Mouse (Mus musculus): Measurements from ENCODE around the gene Chka.

Chka gene

DNA sequence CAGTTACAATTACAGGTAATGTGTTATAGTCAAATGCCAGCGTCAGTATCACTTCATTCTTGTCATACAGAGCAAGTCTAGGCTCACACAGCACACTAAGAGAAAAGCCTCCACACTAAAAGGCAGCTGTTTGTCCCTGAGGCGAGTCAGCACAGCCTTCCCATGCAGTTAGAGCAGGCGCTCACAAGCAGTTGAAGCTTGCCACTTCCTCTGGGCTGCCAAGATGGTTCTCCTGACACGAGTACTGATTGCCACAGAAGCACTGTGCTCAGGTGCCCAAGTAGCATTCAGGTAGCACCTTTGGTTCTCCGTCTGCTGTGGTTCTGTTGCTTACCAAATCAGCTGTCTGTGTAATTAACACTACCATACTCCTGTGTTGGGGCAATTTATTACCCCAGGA lies 37.5 kb downstream of the Chka start:
- DNase-seq (ENCODE audit: low spot score) = no peak

DNA sequence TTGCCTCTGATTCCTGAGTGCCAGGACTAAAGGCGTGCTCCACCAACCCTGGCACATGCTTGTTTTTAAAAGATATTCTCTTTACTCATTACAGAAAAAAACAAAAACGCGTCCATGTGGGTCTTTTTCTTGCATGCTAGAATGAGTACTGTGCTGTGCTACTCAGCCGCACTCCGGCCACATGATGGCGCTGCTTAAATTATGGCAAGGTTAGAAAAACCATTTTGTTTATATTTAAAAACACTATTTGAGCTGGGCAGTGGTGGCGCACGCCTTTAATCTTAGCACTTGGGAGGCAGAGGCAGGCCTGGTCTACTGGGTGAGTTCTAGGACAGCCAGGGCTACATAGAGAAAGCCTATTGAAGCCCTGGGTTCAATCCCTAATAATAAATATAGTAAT lies 38.6 kb downstream of the Chka start:
- DNase-seq (ENCODE audit: low spot score) = no peak

DNA sequence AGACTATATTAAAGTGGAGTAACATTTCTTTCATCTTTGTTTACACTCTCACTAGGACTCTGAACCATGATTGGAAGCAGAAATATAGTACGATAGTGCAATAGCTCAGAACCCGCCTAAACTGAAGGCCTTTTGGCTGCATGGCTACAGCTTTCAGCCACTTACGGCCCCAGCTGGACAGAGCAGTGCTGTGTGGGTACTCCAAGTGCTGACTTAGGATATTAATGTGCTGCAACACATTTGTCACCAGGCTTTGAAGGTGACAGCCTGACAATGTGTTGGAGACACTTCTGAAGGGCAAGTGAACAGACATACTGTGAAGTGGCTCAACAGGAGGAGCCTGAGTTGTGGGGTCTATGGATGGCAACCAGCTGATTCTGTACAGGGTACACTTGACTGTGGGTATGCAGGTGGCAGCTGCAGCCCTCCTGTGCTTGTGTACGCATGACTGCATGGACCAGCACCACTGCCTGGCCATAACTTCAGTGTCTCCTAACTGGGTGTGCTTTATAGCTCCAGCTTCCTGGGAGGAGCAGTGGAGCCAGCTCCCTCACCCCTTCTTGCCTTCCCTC lies 42.1 kb downstream of the Chka start:
- no peak for DNase-seq (ENCODE audit: low spot score)

DNA sequence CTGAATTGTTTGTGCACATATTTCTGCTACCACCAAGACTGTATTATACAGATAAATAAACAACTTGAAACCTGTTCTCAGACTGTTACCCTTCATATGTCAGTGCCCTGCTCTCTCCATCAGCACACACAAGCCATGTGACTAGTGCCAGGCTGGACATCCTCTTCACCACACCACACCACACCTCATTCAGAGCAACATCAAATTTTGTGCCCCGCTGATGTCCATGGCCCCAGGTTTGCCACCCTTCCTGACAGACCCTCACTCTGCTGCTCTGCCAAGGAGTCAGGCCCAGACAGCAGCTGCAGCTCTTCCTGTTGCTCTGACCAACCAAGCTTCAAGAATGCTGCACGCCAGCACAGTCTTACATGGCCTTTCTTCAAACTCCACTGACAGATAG lies 42.7 kb downstream of the Chka start:
- DNase-seq (ENCODE audit: low spot score) = no peak

DNA sequence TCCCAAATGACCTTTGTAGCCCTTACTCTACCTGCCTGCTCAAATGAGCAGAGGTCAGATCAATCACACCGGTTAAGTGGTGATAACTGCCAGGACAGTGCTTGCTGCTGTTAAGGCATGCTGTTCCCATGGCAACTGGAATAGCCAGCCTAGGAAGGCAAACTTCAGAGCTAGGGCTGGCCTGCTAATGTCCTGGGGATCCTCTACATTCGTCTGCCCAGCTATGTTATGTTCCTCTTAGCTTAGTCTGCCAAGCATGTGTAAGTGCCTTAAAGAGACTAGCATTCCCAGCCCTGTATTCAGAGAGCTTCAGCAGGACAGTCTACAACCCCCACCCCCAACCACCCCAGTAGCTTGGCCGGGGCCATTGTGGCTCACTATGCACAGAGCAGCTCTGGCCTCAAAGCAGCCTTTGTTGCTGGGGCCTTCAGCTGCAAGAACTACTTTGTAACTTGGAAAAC lies 43.6 kb downstream of the Chka start:
- DNase-seq (ENCODE audit: low spot score) = no peak

DNA sequence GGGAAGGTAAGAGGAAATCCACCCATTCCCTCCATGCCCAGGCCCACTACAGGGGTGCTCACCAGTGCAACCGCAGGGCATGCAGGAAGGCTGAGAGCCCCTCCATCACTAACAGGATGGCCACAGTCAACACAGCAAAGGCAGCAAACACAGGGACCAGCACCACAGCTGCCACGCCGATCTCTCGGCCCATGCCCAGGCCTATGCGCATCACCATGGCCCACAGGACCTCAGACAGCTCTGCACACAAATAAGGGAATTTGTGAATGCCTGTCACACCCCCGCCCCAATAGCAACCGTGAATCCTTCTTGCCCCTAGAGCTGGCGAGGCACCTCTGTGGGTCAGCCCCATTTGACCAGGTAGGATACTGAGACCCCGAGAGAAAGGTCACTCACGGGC lies 44.6 kb downstream of the Chka start:
- DNase-seq (ENCODE audit: low spot score) = no peak

DNA sequence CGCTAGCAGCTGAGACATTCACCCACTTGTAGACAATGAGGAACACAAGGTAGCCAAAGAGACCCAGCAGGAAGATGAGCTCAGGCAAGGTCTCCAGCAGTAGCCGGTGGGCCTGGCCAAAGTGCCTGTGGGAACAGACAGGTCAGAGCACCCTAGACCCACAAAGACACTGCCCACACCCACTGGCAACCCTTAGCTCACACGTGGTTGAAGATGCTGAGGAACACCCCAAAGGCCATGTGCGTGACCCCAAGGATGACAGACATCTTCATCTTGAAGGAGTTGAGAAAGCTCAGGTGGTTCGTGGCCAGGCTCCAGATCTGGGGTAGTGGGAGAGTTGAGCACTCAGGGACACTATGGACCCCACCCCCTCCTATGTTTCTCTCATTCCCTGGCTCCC lies 46.0 kb downstream of the Chka start:
- no peak for DNase-seq (ENCODE audit: low spot score)

DNA sequence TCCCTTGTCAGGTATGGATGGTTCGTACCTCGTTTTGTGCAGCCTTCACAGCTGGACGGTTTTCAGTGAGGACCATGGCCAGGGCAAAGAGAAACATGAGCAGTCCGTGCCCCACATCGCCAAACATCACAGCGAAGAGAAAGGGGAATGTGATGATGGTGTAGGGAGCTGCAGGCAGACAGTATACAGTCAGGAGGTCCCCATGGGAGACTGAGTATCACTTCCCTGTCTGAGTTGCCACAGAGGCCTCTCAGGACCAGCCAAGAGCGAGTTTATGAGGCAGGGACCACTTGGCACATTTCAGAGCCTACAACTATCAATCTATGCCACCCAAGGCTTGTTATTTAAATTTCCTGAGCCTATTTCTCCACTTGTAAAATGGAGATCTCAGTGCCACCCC lies 47.4 kb downstream of the Chka start:
- DNase-seq (ENCODE audit: low spot score) = no peak

DNA sequence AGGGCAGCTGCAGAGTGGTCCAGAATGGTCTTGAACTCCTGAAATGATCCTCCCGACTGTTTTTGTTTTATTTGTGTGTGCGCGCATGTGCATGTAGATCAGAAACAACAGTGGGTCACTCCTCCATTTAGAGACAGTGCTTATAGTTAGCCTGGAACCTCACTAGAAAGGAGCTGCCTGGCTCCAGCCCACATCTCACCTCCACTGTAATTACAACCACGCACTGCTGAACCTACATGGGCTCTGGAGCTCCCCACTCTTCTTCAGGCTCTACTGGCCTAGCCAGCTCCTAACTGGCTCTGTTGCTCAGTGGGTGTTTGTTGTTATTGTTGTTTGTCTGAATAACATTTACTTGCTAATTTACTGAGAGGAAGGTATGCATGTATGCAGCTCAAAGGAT lies 48.0 kb downstream of the Chka start:
- no peak for DNase-seq (ENCODE audit: low spot score)

DNA sequence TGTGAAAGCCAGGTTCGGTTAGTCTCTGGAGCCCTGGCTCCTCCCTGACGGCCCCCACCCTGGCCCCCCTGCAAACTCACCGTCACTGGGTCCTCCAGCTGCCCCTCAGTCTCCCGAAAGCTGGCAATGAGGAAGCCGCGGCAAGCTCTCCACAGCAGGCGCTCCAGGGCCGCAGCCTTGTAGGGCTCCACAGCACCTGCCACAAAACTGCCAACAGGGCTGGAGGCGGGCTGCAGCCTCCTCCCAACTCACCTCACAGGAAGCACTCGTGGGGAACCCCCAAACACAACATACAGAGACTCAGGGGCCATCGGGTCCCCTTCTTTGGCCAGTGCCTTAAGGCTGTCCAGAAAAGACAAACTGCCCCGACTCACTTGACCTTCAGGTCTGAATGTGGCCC lies 51.4 kb downstream of the Chka start:
- DNase-seq (ENCODE audit: low spot score) = no peak

DNA sequence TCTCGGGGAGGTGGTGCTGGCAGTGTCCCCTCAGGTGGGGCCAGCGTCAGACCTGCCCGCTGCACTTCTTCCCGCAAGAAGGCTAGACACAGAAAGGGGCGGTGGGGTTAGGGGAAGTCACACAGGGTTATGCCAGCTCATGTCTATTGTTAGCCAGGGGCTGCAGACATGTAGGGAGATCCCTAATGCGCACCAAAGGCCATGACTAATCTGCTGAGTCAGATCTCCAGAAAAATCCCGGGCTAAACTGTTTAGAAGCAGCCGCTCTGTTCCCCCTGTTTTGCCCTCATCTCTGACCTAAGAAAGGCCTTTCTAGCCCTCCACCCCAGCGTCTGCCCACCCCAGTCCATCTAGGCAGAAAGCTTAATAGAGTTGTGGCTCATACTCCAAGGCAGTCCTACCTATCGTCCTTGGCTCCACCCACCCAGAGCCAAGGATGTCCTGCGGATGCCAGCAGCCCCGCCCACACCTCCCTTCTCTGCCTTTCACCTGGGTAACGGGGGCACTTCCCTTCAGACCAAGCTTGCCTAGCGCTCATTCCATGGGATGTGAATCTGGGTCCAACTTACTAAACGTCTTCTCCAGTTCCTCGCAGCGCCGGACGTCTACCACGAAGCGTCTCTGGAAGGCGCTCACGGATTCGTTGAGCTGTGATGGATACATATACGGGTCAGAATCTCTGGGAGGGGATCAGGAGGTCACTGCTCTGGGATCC lies 52.2 kb downstream of the Chka start:
- DNase-seq (ENCODE audit: low spot score) = no peak

DNA sequence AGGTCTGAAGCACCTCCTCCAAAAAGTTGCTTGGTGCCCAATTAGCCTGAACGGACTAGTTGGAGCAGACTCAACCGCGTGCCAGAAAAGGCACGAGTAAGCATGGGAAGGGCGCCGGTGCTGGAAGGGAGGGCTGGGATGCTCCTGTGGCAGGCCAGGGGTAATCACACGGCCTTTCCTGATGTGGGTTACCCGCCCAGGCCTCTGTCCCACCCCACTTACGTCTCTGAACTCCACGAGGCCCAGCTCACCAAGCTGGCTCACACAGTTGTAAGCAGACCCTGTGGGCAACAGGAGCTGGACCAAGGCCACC lies 52.7 kb downstream of the Chka start:
- no peak for DNase-seq (ENCODE audit: low spot score)

DNA sequence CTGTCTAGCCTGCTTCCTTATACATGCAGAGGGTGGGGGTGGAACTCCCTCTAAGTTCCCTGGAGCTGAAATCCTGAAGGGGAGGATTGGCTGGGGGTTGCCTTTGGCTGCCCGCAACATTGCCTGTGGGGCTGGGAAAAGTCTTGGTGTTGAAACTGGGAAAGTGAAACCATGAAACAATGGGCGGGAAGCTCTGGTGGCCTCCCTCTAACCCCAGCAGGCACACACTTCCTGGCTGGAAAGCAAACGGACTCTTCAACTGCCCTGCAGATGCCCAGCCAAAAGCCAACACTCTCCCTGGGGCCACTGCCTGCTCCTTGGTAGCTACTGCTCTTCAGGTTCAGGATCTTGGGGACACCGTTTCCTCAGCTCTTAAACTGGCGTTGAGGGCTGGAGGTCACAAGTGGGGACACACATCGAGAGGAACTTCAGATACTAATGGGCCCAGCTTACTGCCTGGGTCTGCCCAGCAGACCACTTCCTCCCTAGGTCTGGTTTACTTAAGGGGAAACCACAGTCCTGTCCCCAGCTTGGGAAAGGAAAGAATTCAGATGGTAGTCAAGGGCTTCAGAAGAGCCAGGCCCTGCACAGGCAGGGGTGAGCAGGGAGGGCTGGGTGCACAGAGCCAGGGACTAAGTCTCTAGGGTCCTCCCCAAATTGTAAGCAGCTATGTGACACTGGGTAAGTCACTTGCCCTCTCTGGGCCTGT lies 53.8 kb downstream of the Chka start:
- DNase-seq (ENCODE audit: low spot score) = no peak

DNA sequence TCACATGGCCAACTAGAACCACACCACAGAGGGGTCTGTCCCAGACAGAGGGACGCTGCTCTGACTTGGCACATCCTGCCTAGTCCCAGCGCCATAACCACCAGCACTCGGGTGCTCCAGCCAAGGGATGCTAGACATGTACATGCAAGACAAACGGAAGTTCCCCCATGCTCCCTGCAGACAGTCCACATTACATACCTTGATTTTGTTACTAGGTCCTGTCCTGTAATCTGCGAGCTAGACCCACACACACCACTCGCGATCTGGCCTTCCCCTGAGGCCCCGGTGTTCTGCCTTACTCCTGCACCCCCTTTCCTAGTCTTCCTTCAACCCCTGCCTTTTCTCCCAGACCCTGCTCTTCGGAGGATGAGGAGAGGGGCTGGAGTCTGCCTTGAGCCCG lies 54.8 kb downstream of the Chka start:
- no peak for DNase-seq (ENCODE audit: low spot score)

DNA sequence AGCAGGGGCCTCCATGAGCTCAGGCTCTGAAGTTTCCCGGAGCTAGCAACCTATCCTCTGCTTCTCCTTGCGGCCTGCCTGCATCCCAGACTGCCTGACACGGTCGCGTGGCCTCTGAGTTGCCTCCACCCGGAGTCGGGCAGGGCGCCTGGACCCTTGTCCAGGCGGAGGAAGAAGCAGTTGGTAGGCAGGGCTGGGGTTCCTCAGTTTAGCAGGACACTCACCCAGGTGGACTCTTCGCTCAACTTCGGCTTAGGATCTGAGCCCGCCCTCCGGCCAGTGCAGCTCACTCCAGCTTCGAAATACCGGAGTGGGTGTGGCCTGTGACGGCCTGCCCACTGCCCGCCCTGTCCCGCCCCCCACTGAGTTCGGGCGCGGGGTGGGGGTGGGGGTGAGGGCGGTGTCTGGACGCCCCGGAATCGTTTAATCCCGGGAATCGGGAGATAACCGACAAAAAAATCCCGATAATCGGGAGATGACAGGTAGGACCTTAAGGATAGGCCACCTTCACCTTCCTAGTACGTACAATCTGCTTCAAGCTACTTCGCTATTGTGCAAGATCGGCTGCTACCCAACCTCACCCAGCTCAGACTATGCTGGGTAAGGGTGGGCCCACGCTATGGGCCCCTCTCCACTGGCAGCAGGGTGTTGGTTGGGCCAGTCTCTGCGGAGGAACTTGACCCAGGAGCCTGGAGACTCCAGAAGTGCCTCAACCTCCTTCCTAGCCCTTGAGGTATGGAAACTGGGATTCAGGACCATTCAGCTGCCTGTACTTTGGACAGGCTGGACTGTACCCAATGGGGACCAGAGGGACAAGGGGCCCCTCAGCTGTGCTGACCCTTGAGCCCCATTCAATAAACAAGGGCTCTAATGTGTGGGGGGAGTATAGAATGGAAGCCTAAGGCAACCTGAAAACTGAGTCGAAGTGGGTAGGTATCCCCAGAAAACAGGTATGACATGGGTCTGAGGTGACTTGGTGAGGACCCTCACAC lies 55.5 kb downstream of the Chka start, which contains the start of gene Tcirg1:
TSS of gene Tcirg1 (minus strand) at position 339 of the 992 bp plus-strand sequence.
- peak; percentile 64 for DNase-seq (ENCODE audit: low spot score)

DNA sequence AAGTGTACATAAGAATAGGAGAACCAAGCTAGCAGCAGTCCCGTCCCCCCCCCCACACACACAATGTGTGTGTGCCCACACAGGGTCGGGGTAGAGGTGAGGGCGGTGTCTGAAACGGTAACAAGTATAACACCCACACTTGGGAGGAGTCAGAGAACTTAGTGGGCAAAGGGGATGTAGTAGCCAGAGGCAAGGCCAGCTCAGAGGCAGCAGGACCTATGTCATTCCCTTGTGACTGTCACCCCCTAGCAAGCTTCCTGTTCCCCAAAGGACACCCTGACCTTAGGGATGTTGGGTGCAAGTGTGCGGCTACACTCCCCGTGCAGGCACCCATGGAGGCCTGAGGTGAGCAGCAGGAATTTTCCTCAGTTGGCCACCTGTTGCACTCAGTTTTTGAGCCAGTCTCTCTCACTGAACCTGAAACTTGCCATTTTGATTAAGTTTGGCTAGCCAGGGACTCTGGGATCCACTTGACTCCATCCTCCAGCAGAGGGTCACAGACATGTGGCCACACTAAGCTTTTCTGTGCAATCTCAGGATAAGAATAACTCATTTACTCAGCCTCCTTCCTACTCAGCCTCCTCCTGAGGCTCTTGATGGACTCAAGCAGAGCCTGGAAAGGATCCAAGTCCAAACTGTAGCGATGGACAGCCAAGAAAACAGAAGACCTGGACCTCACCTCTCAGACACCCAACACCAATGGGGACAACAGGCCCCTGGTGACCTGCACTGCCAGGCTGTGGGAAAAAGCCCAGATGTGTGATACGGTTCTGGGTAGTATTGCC lies 56.5 kb downstream of the Chka start:
- no peak for DNase-seq (ENCODE audit: low spot score)

DNA sequence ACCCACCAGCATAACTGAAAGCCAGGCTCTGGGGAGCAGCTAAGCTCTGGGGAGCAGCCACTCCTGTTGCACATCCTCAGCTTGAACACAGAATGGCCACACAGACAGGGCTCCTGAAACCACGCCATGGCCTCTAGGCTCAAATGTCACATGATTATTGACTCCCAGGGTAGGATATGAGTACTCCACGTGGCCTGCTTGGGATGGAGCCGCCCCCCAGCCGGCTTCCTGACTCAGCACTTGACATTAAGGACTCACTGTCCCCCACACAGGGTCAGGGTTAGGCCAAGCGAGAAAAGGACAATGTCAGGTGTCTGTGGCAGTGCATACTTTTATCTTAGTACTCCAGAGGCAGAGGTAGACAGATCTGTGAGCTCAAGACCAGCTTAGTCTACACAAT lies 58.6 kb downstream of the Chka start:
- DNase-seq (ENCODE audit: low spot score) = no peak

DNA sequence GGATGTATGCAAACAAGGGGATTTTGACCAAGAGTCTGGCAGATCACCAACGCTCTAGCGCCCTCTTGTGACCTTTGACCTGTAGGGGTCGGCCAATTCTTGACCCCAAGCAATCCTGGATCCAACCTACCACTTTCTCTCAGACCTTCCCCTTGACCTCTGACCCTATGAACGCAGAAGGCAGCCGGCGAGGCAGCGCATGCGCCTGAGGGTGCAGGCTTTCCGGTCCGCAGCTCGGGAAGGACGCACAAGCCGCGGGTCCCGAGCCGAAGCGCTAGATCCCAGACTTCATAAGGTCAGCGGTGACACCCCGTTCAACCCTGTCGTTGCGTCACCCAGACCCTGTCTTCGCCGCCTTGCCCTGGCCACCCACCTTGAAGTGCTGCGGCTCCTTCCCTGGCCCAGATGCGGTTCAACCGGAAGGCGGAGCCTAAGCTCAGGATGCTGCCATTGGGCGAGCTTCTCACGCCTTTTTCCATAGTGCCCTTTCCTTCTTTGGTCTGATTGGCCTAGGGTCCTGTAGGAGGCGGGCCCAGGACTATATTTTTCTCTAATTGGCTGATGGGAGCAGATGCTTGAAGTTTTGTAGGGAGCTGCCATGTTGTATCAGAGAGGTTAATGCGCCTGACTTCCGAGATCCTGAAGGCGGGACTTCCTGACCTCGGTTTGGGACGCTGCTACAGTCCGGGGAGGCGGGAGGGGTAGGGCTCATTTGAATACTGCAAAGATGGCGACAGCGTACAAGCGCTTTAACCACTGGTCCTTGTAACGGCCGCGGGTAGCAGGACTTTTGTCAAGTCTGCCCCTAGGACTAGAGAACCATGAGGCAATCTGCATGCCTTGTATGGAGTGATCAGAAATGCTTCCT lies 61.0 kb downstream of the Chka start, which contains the start of gene Ndufs8:
TSS of gene Ndufs8 (minus strand) at position 438 of the 868 bp plus-strand sequence.
- peak; percentile 97 for DNase-seq (ENCODE audit: low spot score)

DNA sequence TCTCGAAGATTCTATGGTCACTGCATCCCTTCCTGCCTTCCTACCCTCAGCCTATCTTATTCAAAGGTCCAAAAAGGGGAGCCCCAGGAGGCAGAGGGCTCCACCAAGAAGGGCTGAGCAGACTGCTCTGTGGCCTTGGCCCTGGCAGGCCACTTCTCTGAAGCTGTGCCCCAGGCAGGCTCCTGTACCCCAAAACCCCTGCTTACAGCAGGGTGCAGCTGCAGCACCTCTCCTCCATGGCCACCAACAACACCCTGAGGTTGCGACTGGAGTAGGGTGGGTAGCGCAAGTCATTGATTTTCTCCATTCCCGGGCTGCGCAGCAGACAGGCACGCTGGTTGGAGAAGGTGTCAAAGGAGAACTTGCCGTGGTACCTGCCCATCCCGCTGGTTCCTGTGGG lies 62.1 kb downstream of the Chka start:
- DNase-seq (ENCODE audit: low spot score) = no peak

DNA sequence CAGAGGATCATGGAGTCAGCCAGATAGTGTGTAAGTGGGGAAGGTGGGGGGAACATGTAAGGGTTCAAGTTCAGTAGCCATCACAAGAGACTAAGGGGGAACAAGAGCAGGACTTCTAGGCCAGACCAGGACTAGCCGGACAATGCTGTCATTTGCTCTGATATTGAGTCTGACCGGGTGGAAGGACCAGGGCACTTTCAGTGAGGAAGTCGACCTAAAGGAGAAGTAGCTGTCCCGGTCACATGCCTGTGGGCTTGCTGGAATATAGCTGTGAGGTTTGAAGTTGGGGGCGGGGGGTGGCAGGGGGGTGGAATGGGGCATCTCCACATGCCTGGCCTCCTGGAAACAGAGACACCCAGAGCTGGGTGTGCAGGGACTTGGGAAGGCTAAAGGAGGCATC lies 63.0 kb downstream of the Chka start:
- no peak for DNase-seq (ENCODE audit: low spot score)
